Mouse (Mus musculus) T-helper 17 cell (primary cell): ENCODE measurements around the gene Zdhhc14.

Source experiments
- in situ Hi-C, 2 experiments: fragments of 300-600 bp; cut with MboI, MseI; formaldehyde crosslinking; loops; 1 replicate in 1 of 2; 2 replicates in 1 of 2; pipeline ENCODE4 v1.15.1; 2025; ENCODE audit warnings: high pct_unique_total_duplicates in 2 of 2

Gene Zdhhc14

DNA sequence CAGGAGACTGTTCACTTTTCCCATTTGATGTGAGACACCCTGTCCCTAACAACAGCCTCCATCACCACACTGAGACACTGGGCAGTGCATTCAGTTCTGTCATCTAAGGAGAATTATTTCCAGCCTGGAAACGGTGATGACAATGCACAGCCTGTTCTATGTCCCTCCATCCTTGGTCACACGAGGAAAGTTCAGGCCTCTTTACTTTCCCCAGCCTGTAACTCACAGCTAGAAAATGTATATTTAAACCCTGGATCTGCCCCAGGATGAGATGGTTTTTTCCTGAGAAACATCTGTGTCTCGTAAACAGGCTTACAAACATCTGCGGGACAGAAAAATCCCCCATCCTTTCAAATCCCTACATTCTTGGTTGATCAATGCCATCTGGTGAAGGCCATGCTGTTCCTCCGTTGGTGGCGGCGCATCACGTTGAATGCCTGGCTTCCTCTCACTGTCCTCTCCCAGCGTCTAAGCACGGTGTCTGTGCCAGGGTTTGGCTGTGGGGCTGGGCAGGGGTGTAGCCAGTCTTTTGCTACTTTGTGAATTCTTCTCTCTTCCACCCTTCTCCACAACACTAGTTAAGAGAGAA lies 231.3 kb downstream of the Zdhhc14 start:
- in situ Hi-C loops = no loop called here

DNA sequence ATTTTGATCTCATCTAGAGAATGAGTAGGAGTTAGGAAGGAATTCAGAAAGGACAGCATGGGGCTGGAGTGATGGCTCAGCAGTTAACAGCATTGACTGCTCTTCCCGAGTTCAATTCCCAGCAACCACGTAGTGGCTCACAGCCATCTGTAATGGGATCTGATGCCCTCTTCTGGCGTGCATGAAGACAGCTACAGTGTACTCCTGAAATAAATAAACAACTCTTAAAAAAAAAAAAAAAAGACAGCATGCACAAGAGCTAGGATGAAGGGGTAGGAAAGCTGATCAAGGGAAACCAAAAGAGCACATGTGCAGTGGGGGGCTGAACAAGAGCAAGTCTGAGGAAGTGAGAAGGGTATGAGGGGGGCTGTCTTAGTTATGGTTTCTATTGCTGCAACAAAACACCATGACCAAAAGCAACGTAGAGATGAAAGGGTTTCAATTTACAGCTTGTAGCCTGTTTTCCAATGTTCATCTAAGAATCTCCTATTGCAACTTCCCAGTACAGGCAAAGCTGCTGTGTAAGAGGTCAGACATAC lies 237.3 kb downstream of the Zdhhc14 start:
- in situ Hi-C loops = no loop called here

DNA sequence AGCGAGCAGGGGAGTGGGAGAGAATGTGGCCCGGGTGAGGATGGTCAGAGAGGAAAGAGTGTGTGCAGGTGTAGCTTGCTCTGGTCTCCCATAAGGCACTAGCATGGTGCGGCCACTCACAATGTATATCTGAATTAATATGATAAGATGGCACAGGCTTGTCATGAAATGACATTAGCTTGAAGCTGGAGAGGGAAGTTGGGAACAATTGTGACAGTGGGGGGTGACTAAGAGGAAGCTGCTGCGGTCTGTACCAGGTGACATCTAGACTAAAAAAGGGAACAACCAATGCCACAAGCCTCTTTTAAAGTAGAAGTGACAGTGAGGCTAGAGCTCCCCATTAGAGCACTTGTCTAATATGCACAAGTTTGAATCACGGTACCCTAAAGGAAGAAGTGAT lies 238.2 kb downstream of the Zdhhc14 start:
- in situ Hi-C loops = no loop called here

DNA sequence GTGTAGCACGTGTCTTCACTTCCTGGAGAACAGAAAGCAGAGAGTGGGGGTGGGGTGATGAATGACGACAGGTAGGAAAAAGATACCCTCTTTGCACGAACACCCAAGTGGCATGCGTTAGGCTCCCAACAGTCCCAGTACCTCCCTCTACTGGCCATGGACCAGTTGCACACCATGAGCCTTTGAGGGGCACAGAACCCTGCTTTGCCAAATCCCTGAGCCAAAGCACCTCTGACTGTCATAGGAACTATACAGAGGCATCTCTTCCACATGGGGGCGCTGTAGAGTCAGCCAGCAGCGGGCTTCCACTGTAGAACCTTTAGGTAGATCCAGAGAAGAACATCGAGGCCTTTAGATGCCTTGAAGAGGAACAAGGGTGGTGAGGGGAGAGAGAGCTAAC lies 241.0 kb downstream of the Zdhhc14 start:
- in situ Hi-C loops = no loop called here

GRCm38 (mm10) chr17:5741061-5741460 lies 248.7 kb downstream of the Zdhhc14 start:
- in situ Hi-C loops = loop anchor here in 1 of 2 experiments (5.0 kb wide), 1 partner anchor 299 kb away; the partner anchor contains the start of gene Tmem242

DNA sequence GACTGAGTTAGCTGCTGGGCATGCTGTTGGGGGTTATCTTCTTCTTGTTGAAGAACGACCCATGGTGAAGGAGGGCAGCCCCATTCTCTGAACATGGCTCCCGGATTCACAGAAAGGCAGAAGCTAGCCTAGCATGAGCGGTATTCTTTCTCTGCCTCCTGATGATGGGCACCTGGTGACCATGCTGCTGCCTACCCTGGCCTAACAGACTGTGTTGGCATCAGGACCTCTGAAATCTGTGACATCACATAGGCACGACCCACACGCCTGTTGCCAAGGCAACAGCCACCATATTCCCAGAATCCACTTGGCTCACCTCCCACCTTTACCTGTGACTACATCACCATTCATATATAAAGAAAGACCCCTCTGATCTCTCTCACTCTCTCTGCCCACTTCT lies 251.7 kb downstream of the Zdhhc14 start:
- in situ Hi-C loops = loop anchor here in 1 of 2 experiments (5.0 kb wide), 1 partner anchor 302 kb away; the partner anchor contains the start of gene Tmem242

DNA sequence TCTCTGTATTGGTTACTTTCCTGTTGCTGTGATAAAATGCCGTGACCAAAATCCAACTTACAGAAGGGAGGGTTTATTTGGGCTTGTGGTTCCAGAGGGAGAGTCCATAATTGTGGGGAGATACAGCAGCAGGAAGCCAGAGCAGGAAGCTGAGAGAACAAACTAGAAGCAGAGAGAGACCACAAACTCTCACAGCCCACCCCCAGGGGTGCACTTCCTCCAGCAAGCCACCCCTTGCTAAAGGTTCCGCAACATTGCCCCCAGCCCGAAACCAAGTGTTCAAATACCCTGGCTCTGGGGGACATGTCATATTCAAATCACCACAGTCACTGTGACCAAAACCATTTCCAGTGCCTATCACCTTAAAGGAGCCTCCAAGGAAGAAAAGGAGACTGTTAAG lies 254.0 kb downstream of the Zdhhc14 start:
- in situ Hi-C loops = loop anchor here (5.0 kb wide), 2 partner anchors 79 to 314 kb away; no protein-coding TSS in a partner anchor

DNA sequence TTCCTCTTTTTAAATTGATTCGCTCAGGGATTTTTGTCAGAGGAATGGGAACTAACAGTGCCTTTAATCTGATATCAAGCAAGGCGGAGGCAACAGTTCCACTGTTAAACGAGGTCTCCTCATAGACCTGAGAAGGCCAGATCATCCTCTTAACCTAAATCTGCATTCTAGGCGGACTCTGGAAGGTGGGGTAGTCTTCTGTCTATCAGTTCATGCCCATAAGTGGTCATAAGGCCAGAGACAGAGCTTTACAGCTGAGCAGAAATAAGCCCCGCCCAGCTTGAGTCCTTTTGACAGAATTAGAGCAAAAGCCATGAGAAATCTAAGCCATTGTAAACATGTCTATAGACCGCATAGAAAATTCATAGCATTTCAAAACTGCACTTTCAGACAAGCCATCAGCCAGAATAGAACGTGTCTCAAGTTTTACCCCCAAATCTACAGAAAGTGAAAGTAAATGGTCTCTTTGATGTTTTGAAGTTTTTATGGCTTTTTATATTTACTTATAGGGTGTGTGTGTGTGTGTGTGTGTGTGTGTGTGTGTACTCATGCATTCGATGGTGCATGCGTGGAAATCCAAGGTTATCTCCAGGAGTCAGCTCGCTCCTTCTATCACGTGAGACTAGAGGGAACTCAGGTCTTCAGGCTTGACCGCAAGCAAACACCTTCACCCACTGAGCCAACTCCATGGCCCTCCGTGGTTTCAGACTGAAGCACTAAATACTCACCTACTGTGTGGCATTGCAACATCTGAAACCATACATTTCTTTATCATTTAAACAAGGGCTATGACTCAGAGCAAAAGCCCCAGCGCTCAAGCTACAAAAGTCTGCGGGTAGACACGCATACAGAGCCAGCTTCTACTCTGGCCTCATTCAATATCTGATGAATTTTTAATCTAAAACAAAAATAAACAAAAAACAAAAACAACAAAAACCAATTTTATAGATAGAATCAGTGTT lies 255.5 kb downstream of the Zdhhc14 start:
- in situ Hi-C loops = loop anchor here (5.0 kb wide), 2 partner anchors 81 to 316 kb away; no protein-coding TSS in a partner anchor

DNA sequence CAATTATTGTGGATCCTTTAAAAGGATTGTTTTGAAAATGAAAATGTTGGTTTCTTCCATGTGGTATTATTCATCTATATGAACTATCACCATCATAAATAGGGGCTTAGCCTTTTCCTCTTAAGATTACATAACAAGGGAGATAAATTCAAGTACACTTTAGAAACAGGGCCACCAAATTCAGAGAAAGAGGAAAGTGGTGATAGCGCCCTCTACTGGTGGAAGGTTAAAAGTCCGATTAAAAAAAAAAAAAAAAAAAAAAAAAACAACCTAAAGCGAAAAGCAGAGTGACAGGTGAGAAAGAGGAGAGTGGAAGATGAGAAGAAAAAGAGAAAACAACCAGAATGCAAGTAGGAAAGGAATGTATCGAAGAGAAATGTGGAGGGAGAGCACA lies 256.1 kb downstream of the Zdhhc14 start:
- in situ Hi-C loops = loop anchor here (5.0 kb wide), 2 partner anchors 81 to 316 kb away; no protein-coding TSS in a partner anchor

- in situ Hi-C loops = no loop called here
Measured at GRCm38 (mm10) chr17:5750278-5750677, 257.9 kb downstream of the Zdhhc14 start.

DNA sequence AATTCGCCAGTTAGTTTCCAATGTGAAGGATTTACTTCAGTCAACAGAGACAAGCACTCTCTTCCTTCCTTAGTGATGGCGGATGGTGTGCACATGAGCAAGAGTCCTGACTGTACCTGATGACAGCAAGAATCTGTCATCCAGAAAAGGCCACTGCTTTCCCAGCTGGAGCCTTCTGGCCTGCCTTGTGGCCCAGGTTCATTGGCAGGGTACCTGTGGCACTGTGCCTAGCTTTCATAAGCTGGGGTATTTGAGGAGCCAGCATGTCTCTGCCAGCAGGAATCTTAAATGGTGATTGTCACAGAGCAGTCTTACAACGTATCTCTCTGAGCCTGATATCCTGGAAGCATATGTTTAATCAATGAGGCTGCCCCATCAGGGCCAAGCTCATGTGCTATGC lies 258.7 kb downstream of the Zdhhc14 start:
- in situ Hi-C loops = no loop called here

DNA sequence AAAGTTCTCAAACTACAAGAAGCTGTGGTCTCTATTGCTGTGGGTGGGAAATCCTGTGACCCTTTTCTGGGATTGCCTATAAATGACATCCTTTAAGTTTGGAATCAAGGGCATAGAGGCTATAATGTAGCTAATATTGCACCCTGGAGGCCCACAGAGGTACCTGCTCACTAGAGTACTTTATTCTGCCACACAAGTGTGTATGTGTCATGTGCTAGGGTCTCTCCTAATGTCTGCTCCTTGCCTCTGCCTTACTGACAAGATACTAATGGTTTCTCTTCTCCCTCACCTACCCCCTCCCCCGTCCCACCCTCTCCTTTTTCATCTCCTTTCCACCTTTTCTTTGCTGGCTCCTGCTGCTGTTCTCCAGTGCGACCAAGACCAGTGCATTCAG lies 260.0 kb downstream of the Zdhhc14 start:
- in situ Hi-C loops = no loop called here

DNA sequence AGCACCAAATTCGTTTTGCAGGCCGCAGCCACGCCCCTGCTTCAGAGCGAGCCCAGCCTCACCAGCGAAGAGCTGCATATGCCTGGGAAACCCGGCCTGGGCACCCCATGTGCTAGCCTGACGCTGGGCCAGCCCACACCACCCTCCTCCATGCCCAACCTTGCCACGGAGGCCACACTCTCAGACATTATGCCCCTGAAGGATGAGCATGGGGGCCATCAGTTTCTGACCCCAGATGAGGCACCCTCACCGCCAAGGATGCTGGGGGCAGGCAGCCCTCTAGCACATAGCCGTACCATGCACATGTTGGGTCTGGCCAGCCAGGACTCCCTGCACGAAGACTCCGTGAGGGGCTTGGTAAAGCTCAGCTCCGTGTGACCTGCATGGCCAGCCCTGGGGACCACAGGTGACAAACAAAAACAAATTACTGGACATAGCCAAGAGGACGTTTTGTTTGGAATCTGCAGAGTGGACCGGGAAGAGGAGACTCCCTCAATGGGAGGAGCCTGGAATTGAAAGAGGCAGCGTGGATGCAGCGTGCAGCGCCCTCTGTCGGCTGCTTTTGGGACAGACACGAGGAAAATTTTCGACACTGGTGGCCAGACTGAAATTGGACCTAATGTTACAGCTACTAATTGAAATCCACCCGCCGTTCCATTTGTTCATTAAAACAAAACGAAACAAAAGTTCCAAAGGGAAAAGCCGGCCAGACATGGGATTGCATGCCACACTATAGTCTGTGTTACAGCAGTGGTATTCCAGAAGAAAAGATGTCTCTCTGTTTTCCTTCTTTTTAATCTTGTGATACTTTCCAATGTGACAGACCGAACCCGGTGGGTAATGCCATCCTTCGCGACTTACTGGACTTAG lies 260.6 kb downstream of the Zdhhc14 start:
- in situ Hi-C loops = no loop called here

DNA sequence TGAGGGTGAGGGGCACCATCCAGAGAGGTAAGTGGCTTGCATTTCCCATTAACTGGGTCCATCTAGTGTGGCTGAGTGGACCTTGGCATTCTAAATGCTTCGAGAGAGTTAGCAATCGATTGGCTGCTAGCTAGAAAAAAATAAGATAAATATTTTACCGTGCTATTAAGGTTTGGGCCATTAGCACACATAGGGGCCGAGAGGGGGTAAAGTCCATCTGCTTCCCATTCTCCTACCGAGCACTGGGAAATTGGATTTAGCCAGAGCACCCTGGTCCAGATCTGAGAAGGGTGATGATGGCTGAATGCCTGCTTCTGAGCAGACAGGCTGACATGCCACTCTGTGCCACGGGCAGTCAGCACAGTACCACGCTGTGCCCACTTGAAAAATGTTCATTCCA lies 263.1 kb downstream of the Zdhhc14 start:
- in situ Hi-C loops = no loop called here

GRCm38 (mm10) chr17:5756065-5756464 lies 263.7 kb downstream of the Zdhhc14 start:
- in situ Hi-C loops = no loop called here

DNA sequence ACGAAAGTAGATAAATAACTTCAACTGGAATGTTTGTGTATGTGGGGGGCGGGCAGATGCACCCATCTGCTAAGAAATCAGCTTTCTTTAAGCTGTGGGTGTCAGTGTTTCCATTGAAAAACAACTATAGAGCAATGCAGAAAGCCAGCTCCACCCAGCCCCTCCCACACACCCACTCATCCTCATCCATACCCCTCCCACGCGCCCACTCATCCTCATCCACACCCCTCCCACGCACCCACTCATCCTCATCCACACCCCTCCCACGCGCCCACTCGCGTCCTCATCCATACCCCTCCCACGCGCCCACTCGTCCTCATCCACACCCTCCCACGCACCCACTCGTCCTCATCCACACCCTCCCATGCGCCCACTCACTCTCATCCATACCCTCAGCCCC lies 264.5 kb downstream of the Zdhhc14 start:
- in situ Hi-C loops = no loop called here

DNA sequence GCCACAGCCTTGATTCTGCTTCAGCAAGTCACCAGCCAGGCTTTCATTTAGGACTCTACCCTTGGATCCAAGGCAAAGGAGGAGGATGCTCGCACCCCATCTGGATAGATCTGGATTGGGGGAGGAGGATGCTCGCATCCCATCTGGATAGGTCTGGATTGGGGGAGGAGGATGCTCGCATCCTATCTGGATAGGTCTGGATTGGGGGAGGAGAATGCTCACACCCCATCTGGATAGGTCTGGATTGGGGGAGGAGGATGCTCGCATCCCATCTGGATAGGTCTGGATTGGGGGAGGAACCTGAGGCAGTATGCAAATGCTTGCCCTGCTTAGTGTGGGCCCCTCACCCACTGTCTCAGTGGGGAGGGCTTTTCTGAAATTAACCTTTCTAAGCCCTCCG lies 271.4 kb downstream of the Zdhhc14 start:
- in situ Hi-C loops = no loop called here

- in situ Hi-C loops = no loop called here
Measured at GRCm38 (mm10) chr17:5764270-5764669, 271.9 kb downstream of the Zdhhc14 start.

GRCm38 (mm10) chr17:5765746-5766145 lies 273.4 kb downstream of the Zdhhc14 start:
- in situ Hi-C loops = no loop called here

- in situ Hi-C loops = no loop called here
Measured at GRCm38 (mm10) chr17:5768164-5768705, 275.9 kb downstream of the Zdhhc14 start.
